Mouse (Mus musculus) CD8-positive naive resting alpha-beta T cell, adult 2 months (primary cell): ENCODE measurements around the gene Adamtsl4.
"Not testable (repeated sequence)": the region's sequence is repeated elsewhere in the genome, so short reads cannot be mapped to it uniquely, and the experiment has no call there.

Experiments used
- DNase-seq, 2 experiments: peaks; one replicate each; pipeline ENCODE4 v3.0.0; 2022; ENCODE audit warnings: low read depth in 2 of 2, low spot score in 2 of 2

Adamtsl4 gene

DNA sequence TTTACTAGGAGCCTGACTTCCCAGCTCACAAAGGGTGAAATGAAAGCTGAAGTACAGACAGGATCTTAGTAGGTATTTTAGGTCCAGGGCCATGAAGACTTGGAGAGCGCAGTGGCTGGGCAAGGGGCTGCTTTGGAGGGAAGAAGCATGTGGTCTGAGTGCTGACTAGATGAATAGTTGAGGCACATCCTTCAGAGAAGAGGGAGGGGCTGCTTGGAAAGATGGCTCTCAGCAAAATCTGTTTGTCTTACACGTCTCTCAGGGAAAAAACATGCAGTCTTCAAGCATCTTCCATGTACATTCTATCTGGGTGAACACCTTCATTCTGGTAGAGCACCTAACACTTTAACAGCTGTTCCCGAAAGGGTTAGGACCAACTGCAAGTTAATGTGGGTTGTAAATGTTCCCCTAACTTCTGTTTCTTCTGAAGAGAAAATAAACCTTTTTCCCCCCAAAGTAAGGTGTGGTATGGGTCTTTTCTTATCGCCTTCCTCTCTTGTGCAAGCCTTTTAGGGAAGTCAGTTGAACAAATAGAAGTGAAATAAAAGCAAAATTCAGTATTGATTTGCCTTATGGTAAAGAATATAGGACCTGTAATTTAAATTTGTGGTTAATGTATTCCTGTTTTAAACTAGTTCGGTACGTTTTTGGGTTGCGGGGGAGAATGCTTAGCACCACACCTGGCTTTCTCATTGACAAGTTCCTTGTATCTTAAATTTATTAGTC, 24.8 kb downstream of the Adamtsl4 start:
- no peak for DNase-seq

DNA sequence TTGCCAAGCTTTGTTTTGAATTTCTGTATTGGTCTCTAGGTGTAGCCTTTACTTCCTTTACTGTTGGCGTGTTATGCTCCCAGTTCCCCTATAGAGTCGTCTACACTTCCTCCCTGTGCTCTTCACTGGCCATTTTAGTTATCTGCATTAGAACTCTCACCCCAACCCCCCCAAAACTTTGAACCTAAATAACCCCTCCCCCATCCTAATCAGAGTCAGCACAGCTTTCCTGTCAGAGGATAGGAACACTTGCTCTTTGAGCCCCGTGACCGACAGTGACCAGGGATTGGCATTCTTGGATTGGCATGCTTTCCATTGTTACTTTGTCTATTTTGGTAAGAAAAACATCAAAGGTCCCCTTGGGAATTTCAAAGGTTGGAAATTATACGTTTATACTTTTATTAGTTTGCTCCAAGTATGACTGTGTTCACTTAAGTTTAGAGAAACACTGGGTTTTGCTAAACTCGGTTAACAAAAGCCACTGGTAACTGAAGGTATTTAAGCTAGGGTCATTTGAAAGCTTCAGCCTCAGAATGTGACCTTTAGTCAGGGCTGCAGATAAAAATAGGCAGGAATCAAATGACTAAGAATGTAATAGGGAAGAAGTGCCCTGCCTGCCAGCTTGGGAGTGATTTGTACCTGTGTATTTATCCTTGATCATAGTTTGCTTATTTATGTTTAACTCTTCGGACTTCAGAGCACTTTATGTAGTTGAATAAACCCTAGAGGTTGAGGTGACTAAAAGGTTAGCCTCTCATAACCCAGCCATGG, 25.6 kb downstream of the Adamtsl4 start:
- DNase-seq = no peak

DNA sequence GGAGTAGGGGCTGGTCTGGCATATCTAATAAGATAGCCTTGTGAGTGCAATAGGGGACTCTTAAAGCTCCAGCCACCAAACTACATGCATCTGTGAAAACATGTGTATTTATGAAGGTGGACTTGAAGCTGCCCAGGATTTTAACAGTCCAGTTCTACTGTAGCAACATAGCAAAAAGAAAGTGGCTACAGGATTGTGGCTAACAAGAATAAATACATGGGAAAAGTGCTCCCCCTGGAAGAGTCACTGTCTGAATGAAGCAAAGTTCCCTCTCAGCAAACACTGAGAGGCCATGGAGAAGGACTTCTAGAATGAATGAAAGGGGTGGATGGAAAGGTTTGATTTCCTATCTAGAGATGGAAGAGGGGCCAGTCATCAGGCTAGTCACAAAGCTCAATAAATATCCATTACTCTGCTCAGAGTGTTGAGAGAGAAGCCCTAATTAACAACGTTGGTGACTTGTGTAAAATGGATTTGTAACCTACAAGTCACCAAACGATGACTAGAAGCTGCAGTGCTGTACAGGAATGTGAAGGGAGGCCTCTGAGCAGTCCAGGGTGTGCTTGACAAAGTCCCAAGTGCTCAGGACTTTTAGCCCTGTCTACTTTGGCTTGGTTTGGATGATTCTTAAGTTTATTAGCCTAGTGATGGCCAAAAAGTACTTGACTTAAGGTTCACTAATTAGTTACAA, 26.8 kb downstream of the Adamtsl4 start:
- no peak for DNase-seq

DNA sequence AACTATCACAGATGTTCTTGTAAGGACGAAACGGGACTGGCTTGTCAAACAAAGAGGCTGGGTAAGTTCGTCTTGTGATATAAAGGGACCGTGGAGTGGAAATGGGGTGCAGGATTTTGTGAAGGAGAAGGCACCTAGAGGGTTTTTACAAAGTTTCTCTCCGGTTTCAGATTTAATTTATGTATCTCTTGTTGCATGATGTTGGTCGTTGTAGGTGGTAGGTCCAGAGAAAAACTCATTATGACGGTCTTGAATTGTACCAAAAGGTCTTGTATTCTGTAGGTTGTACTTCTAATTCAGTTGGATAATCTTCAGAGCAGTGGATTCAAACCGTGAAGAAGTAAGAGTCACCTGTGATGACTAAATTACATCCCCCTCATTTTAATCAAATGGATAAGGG, 27.8 kb downstream of the Adamtsl4 start:
- DNase-seq = no peak

DNA sequence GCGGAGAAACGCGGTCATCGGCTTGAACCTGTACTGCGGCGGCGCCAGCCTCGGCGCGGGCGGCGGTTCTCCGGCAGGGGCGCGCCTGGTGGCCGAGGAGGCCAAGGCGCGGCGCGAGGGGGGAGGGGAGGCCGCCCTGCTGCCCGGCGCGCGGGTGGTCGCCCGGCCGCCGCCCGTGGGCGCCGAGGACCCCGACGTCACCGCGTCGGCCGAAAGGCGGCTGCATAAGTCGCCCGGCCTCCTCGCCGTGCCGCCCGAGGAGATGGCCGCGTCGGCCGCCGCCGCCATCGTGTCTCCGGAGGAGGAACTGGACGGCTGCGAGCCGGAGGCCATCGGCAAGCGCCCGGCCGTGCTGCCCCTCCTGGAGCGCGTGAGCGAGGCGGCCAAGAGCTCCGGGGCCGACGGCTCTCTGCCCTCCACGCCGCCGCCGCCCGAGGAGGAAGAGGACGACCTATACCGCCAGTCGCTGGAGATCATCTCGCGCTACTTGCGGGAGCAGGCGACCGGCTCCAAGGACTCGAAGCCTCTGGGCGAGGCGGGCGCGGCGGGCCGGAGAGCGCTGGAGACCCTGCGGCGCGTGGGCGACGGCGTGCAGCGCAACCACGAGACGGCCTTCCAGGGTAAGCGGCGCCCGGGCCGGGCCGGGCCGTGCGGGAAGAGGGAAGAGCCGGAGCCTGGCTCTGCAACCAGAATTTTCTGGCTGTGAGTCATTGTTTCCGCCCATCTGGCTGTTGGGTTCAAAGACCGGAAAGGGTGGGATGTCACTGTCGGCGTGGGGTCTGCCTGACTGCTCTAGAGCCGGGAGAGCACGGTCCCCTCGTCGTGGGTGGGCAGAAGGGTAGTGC, 28.6 kb downstream of the Adamtsl4 start:
- DNase-seq = peak; percentile 69 to 73

DNA sequence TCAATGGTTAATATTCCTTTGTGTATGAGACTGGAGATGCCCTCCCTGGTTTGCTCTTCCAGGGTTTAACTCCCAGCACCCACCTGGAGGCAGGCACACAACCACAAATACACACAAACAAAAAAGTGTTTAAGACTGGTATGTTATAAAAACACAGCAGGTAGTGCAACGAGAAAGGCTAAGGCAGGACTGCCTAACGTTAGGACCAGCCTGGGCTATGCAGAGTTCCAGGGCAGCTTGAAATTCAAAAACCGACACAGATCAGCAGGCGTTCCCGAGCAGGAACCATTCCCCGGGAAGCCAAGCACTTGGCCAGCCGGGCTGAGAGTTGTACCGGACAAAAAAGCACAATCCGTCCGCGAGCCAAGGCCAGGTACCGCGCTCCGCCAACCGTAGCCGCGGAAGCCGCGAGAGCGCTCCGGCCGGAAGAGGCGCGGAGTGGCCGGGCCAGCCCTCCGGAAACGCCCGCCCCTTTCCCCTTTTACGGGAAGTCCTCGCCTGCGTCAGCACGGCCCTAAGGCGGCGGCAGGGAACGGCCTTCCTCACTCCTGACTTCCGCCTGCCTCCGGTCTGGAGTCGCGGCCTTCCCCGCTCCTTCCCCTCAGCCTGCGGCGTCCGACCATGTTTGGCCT, 29.4 kb downstream of the Adamtsl4 start, which contains the start of gene Mcl1:
TSS of gene Mcl1 (plus strand) at position 553 of the 632 bp plus-strand sequence.
- peak; percentile 76 to 80 for DNase-seq

DNA sequence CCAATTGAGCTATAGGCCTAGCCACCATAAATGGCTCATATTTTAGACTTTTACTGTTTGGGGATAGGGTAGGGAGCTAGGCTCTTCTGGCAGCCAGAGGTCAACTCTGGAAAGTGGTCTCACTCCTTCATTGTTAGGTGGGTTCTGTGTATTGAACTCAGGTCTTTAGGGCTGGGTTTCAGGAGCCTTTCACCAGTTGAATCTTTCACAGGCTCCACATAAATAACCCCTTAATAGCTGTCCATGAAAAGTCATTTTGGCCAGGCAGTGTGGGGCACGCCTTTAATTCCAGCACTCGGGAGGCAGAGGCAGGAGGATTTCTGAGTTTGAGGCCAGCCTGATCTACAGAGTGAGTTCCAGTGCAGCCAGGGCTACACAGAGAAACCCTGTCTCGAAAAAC, 30.0 kb downstream of the Adamtsl4 start:
- DNase-seq = no peak

DNA sequence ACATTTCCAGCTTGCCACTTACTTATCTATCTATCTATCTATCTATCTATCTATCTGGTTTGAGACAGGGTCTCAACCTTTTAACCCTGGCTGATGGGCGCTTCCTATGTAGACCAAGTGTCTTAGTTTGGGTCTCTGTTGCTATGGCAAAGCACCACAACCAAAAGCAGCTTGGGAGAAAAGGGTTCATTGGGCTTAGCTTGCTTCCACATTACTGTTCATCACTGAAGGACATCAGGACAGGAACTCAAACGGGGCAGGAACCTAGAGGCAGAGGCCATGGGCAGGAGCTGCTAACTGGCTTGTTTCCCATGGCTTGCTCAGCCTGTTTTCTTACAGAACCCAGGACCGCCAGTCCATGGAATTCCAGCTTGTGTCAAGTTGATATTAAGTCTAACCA, 30.6 kb downstream of the Adamtsl4 start:
- no peak for DNase-seq

DNA sequence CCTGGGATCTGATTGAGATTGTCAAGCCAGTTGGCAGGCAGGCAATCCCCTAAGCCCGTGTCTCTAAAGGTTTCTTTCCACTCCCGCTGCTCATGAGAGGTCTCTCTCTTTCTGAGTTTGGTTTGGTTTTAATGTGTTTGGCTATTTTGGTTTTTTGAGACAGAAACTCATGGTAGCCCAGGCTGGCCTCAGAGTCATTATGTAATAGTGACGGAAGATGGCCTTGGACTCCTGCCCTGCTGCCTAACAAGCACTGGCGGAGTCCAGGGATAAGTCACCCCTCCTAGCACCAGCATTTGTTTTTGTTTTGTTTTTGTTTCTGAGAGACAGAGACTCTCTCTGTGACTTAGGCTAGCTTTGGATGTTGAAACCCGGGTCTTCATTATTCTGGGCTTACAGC, 32.3 kb downstream of the Adamtsl4 start:
- no peak for DNase-seq

DNA sequence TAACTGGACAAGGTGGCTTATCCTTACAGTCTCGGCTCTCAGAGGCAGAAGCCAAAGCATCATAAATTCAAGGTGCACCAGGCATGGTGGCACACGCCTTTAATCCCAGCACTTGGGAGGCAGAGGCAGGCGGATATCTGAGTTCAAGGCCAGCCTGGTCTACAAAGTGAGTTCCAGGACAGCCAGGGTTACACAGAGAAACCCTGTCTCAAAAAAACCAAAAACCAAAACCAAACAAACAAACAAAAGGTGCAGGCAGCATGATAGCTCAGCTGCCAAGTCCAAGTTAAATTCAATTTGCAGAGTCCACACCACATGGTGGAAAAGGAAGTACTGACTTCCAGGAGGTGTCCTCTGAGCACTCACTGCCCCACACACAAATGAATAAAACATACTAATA, 33.3 kb downstream of the Adamtsl4 start:
- not testable (repeated sequence) for DNase-seq

DNA sequence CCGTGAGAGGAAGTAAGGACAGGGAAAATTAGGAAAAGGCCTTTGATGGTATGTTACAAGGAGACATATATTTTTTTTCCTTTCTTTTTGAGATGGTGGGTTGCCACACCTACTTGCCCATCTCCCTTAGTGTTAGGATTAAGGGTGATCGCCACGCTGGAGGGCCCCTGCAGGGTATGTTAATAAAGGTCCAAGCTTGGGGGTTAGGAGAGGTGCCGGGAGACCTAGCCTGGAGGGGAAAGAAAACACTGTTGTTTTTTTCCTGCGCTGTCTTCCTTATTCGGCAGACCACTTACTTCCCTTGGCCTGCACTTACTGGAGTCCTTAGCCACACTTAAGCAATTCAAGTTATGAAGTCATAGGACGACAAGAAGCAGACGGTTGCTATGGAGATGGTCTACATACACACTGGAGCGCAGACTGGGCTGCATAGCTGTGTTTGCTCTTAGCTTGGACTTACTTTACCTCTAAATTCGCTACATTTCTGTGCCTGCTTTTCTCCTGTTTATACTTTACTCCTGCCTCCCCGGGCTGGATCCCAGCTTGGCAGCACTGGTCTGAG, 34.2 kb downstream of the Adamtsl4 start:
- DNase-seq = no peak

DNA sequence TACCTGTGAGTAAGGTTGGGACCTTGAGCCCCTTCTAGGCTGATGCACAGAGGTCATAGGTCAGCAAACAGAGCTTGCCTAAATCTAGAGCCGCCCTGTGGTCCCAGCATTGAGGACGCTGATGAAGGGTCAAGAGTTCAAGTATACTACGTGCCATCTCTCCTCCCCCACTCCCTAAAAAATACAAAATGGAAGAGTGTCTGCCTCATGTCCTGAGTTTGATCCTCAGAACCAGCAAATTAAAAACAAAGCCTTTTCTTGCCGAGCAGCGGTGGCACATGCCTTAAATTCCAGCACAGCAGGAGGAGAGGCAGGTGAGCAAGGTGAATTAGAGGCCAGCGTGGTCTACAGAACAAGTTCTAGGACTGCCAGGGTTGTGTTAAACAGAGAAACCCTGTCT, 34.8 kb downstream of the Adamtsl4 start:
- no peak for DNase-seq

DNA sequence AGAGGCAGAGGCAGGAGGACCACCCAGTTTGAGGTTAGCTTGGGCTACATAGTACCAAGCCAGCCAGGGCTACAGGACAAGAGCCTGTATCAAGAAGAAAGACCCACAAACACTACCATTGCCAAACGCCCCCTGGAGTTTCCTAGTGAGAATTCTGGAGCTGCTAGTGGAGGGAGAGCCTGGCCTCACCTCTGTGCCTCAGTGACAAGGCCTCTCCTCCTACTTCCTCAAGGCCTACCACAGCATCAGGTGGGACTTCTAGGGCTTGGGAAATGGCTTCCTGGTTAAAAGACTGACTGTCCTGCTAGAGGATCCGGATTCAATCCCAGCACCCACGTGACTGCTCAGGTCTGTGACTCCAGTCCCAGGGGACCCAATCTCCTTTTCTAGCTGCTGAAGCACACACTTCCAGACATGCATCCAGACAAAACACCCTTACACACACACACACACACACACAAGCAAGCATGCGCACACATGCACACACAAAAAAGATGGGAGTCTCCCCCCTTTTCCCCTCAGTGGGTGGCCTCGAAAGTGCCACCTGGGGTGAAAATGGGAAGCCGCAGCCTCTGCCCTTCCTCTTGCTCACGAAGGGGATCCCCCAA, 35.4 kb downstream of the Adamtsl4 start:
- peak in 1 of 2 experiments; percentile 24 for DNase-seq

DNA sequence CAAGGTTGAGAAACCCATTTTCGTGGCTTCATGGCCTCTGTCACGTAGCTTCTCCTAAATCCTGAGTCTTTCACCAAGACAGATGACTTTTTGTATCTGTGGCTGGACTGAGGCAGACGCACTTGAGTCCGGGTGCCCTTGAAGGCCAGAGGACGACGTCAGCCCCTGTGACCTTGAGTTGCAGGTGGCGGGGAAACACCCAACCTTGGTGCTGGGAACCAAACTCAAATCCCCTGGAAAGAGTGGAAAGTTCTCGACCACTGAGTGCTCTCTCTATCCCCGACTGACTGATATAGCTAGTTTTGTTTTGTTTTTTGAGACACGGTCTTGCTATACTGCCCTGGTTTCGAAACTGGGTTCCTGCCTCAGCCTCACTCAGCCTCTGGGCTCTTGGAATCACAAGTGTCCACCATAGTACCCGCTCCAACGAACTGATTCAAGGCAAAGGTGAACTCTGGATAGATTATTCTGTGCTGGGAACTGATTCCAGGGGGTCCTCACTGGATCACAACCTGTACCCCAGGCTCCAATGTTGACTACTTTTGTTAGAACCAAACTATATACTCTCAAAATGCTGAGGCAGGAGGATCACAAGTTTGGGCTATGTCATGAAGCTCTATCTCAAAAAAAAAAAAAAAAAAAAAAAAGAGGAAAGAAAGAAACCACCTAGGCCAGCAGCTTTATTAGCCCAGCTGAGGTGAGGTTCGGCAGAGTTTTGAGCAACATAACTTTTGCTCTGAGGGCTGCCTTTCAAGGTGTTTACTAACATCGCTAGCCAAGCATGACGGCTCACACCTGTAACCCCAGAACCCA, 36.1 kb downstream of the Adamtsl4 start:
- DNase-seq = no peak

DNA sequence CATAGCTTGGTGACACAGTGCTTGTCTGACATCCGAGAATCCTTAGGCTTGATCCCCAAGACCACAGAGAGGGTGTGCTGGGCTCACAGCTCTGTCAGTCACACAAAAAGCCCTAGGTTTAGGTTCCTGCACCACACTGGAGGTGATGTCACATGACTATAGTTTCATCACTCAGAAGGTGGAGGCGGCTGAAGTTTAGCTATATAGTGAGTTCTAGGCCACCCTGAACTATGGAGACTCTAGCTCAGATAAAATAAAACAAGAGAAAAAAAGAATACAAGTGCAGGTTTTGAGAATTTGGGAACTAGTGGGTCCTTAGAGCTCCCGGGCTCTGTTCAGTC, 36.7 kb downstream of the Adamtsl4 start:
- DNase-seq = no peak

DNA sequence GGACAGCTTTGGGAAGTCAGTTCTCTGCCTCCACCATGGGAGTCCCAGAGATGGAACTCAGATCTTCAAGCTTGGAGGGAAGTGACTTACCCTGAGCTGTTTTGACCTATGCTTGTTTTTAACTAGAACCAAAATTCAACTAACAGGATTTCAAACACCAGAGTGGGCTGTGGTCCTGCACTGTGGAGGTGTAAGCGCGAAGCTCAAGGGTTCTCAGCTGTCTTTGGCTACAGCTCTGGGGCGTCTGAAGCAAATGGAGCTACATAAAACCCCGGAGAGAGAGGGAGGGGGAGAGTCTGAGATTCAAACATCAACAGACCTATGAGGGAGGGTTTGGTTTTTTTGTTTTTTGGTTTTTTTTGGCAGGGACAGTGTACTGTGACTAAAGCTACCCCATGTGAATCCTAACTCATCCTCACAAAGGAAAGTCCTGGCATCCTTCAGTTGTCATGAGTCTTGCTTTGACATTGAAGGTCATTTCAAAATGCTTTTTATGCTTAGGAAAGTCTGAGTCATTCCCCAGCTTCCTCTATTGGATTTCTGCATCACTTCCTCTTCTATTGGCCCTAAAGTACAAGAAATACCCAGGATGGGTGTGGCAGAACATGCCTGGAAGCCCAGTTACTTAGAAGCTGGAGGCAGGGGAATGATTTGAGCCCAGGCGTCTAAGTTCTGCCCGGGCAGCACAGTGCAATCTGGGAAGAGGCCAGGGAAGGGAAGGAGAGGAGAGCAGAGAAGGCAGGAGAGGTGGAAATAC, 37.3 kb downstream of the Adamtsl4 start:
- DNase-seq = no peak

DNA sequence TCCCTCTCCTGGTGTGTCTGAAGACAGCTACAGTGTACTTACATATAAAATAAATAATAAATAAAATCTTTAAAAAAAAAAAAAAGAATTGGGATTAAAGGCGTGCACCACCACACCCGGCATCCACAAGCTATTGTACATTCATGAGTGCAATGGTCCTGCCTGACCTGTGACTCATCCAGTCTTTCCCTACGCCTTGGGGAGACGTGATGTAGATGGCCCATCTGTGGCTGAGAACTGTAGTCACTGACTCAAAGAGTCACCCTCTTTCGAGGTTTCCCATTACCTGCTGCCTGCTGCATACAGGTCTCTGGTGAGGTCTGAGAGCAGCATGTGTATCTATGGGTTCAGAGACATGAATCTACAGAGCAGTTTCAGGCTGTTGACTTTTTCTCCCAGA, 39.7 kb downstream of the Adamtsl4 start:
- no peak for DNase-seq
